Mouse (Mus musculus) olfactory bulb, adult 2 months (tissue): ENCODE measurements around the gene Kif24. TPM values are rescaled to one million over a fixed set of nuclear protein-coding genes. Genes with fewer than 3 reads are reported as not detected.

Experiments used
- H3K27ac ChIP-seq: fragments of 200-500 bp; 2 replicates; pipeline ENCODE4 v1.5.1; 2012; ENCODE audit warnings: low read depth, low read length; ENCODE audit not compliant: insufficient read depth
- H3K4me1 ChIP-seq: fragments of 200-500 bp; 2 replicates; pipeline ENCODE4 v1.6.1; 2012; ENCODE audit warnings: low read length; ENCODE audit not compliant: control insufficient read depth, insufficient read depth
- H3K4me3 ChIP-seq: fragments of 200-500 bp; 2 replicates; pipeline ENCODE4 v1.5.1; 2012; ENCODE audit warnings: mild to moderate bottlenecking, low read depth, low read length, moderate library complexity; ENCODE audit not compliant: insufficient read depth
- CTCF ChIP-seq: fragments of 200-500 bp; IDR thresholded peaks from 2 replicates; pipeline ENCODE4 v1.5.1; 2012; ENCODE audit warnings: low read depth, mild to moderate bottlenecking, low read length, moderate library complexity; ENCODE audit not compliant: insufficient read depth
- POLR2A ChIP-seq: fragments of 200-500 bp; IDR thresholded peaks from 2 replicates; pipeline ENCODE4 v1.6.1; 2012; ENCODE audit warnings: mild to moderate bottlenecking, low read depth, low read length, moderate library complexity; ENCODE audit not compliant: insufficient read depth
- WGBS: fragments of 180-500 bp; shearing (Covaris S2); methylation state at CpG from one replicate; pipeline ENCODE4 v1.1.7; 2018; 5-methylcytosine and 5-hydroxymethylcytosine counted together
- polyA plus RNA-seq: library from polyadenylated mRNA; stranded (reverse); fragments of >200 nt; gene quantifications from 2 replicates; pipeline ENCODE4 v1.2.4, GENCODE M21; 2012; ENCODE audit warnings: low replicate concordance; ENCODE audit not compliant: missing spikeins, insufficient read depth, insufficient read length

Kif24 gene
- polyA plus RNA-seq, 1 experiment = not detected

GRCm38 (mm10) chr4:41369702-41370437 is 94.8 kb downstream of the Kif24 start:
- H3K27ac ChIP-seq = no peak overlapping the region
- no peaks in the 10 kb centered on the region for H3K4me1 ChIP-seq
- H3K4me3 ChIP-seq = no peak overlapping the region
- TF ChIP-seq CTCF (no peak), POLR2A (no peak)
- WGBS = 92% methylated on average over 9 of the region's 9 CpGs

GRCm38 (mm10) chr4:41368198-41368597 is 96.5 kb downstream of the Kif24 start:
- WGBS = 75% methylated on average over 4 of the region's 4 CpGs
- TF ChIP-seq CTCF (no peak), POLR2A (no peak)
- H3K4me3 ChIP-seq = no peak overlapping the region
- no peaks in the 10 kb centered on the region for H3K4me1 ChIP-seq
- H3K27ac ChIP-seq = no peak overlapping the region

- Histone ChIP-seq H3K27ac (no peak overlapping the region), H3K4me1 (no peaks in the 10 kb centered on the region), H3K4me3 (no peak overlapping the region)
- no peak for TF ChIP-seq POLR2A
- no peak for TF ChIP-seq CTCF
- 93% methylated on average over 3 of the region's 3 CpGs for WGBS
Measured at GRCm38 (mm10) chr4:41361059-41361458, 103.6 kb downstream of the Kif24 start.

GRCm38 (mm10) chr4:41359358-41359757 is 105.3 kb downstream of the Kif24 start:
- Histone ChIP-seq H3K4me1 (no peaks in the 10 kb centered on the region), H3K4me3 (no peak overlapping the region), H3K27ac (no peak overlapping the region)
- no peak for TF ChIP-seq POLR2A
- TF ChIP-seq CTCF = no peak
- WGBS = 81% methylated on average over 7 of the region's 7 CpGs

GRCm38 (mm10) chr4:41358669-41359068 is 106.0 kb downstream of the Kif24 start:
- H3K4me1 ChIP-seq = no peaks in the 10 kb centered on the region
- TF ChIP-seq CTCF (no peak), POLR2A (no peak)
- 75% methylated on average over 2 of the region's 2 CpGs for WGBS
- no peak overlapping the region for H3K4me3 ChIP-seq
- no peak overlapping the region for H3K27ac ChIP-seq

GRCm38 (mm10) chr4:41357154-41357553 is 107.5 kb downstream of the Kif24 start:
- TF ChIP-seq CTCF = no peak
- no peak for TF ChIP-seq POLR2A
- Histone ChIP-seq H3K4me3 (no peak overlapping the region), H3K4me1 (no peaks in the 10 kb centered on the region), H3K27ac (no peak overlapping the region)
- 48% methylated on average over 2 of the region's 2 CpGs for WGBS

- WGBS = 56% methylated on average over 1 of the region's 1 CpGs
- H3K4me3 ChIP-seq = no peak overlapping the region
- TF ChIP-seq POLR2A = no peak
- no peak for TF ChIP-seq CTCF
- no peak overlapping the region for H3K27ac ChIP-seq
- H3K4me1 ChIP-seq = no peaks in the 10 kb centered on the region
Measured at GRCm38 (mm10) chr4:41353265-41353664, 111.4 kb downstream of the Kif24 start.

GRCm38 (mm10) chr4:41352758-41353157 is 111.9 kb downstream of the Kif24 start:
- Histone ChIP-seq H3K4me3 (no peak overlapping the region), H3K27ac (no peak overlapping the region), H3K4me1 (no peaks in the 10 kb centered on the region)
- TF ChIP-seq CTCF (no peak), POLR2A (no peak)
- 94% methylated on average over 4 of the region's 4 CpGs for WGBS

- no peaks in the 10 kb centered on the region for H3K4me1 ChIP-seq
- WGBS = 1% methylated on average over 27 of the region's 28 CpGs
- no peak for TF ChIP-seq CTCF
- no peak for TF ChIP-seq POLR2A
- H3K27ac ChIP-seq = peak overlapping the region; percentile 67
- H3K4me3 ChIP-seq = peak overlapping the region; percentile 76
Measured at GRCm38 (mm10) chr4:41349199-41349591, 115.5 kb downstream of the Kif24 start.
